Mouse (Mus musculus) intestine, embryonic 14.5 days (tissue): ENCODE data around the gene Slc16a12. TPM values are rescaled to one million over a fixed set of nuclear protein-coding genes. Genes with fewer than 3 reads are reported as not detected.
A peak's percentile ranks its signal among the peaks of the same experiment; 100 is the strongest.

Experiments used
- ATAC-seq: fragments of 200-750 bp; cut with Nextera tagmentation; replicated peaks from 2 replicates; pipeline ENCODE4 v1.8.0; 2017; ENCODE audit warnings: low read depth, moderate number of reproducible peaks, moderate TSS enrichment, moderate library complexity; ENCODE audit not compliant: low FRiP score, low TSS enrichment
- DNase-seq: peaks from one replicate; pipeline ENCODE4 v3.0.0-alpha.2; 2018; ENCODE audit warnings: low spot score
- H3K27ac ChIP-seq: fragments of 300-500 bp; sonication (generic); 2 replicates; pipeline ENCODE4 v1.5.1; 2014; ENCODE audit warnings: low read depth, mild to moderate bottlenecking, control low read depth
- H3K27me3 ChIP-seq: fragments of 300-500 bp; sonication (generic); replicated peaks from 2 replicates; pipeline ENCODE4 v1.6.1; 2014; ENCODE audit warnings: low read length, control low read depth; ENCODE audit not compliant: control insufficient read depth, insufficient read depth
- H3K36me3 ChIP-seq: fragments of 300-500 bp; sonication (generic); 2 replicates; pipeline ENCODE4 v1.6.1; 2014; ENCODE audit warnings: low read length, control low read depth; ENCODE audit not compliant: control insufficient read depth, insufficient read depth
- H3K4me1 ChIP-seq: fragments of 300-500 bp; sonication (generic); replicated peaks from 2 replicates; pipeline ENCODE4 v1.6.1; 2014; ENCODE audit warnings: low read length, control low read depth, mixed read lengths; ENCODE audit not compliant: control insufficient read depth, insufficient read depth
- H3K4me2 ChIP-seq: fragments of 300-500 bp; sonication (generic); 2 replicates; pipeline ENCODE4 v1.6.1; 2014; ENCODE audit warnings: low read length
- H3K4me3 ChIP-seq: fragments of 300-500 bp; sonication (generic); 2 replicates; pipeline ENCODE4 v1.5.1; 2014; ENCODE audit warnings: low read depth, low read length, control low read depth, mixed read lengths
- H3K9ac ChIP-seq: fragments of 300-500 bp; sonication (generic); 2 replicates; pipeline ENCODE4 v1.6.1; 2014; ENCODE audit warnings: mild to moderate bottlenecking, low read length
- H3K9me3 ChIP-seq: fragments of 300-500 bp; sonication (generic); 2 replicates; pipeline ENCODE4 v1.6.1; 2016; ENCODE audit warnings: low read length, control low read depth; ENCODE audit not compliant: control insufficient read depth
- WGBS: fragments of 180-500 bp; shearing (Covaris S2); extraction: QIAGEN DNeasy Blood & Tissue Kit; methylation state at CpG from one replicate; pipeline ENCODE4 v1.1.7; 2014; 5-methylcytosine and 5-hydroxymethylcytosine counted together
- polyA plus RNA-seq: library from polyadenylated mRNA; unstranded; fragments of >200 nt; fragmentation: Nextera tagmentation; extraction: Ambion mirVana; gene quantifications from 2 replicates; pipeline ENCODE4 v1.2.1, GENCODE M21; 2014

The Slc16a12 gene
- polyA plus RNA-seq, 1 experiment from 2014 or later = 5.1 TPM

DNA sequence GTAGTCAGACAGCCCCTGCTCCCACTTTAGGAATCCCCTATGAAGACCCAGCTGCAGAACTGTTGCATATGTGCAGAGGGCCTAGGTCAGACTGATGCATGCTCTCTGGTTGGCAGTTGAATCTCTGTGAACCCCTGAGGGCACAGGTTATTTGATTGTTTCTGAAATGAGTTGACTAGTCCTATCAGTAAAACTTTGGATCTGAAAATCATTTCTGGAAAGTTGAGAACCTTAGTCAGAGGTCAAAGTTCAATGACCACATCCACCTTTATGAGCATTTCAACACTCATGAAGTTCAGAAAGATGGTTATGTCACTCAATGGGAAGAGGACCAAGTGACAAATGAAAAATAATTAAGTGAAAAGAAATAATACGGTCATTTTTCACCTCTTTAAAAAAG is 61.6 kb downstream of the Slc16a12 start:
- ATAC-seq (no peak), DNase-seq (no peak)
- no peak overlapping the region for H3K4me2 ChIP-seq
- H3K4me1 ChIP-seq = no peaks in the 10 kb centered on the region
- no peak overlapping the region for H3K27ac ChIP-seq
- no peaks in the 10 kb centered on the region for H3K36me3 ChIP-seq
- no peak overlapping the region for H3K9ac ChIP-seq
- H3K9me3 ChIP-seq = no peaks in the 10 kb centered on the region
- no peak overlapping the region for H3K4me3 ChIP-seq
- 100% methylated on average over 1 of the region's 1 CpGs for WGBS
- H3K27me3 ChIP-seq = no peaks in the 10 kb centered on the region

DNA sequence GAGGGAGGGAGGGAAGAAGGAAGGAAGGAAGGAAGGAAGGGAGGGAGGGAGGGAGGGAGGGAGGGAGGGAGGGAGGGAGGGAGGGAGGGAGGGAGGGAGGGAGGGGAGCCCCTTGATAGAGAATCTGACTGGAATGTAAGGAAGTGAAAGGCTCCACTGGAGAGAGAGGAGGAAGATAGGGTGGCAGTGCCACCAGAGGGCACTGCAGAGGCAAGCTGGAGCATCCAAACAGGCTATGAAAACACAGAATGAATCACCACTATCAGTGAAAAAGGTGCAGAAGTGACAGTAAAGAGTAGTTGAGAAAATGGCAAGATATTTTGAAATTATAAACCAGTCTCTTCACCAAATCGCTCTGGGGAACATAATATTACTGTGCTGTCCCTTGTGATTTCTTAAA is 62.2 kb downstream of the Slc16a12 start:
- WGBS = 54% methylated on average over 1 of the region's 1 CpGs
- Histone ChIP-seq H3K4me3 (no peak overlapping the region), H3K9ac (no peak overlapping the region), H3K9me3 (no peaks in the 10 kb centered on the region), H3K27ac (no peak overlapping the region), H3K36me3 (no peaks in the 10 kb centered on the region), H3K27me3 (no peaks in the 10 kb centered on the region), H3K4me2 (no peak overlapping the region), H3K4me1 (no peaks in the 10 kb centered on the region)
- ATAC-seq (no peak), DNase-seq (no peak)

DNA sequence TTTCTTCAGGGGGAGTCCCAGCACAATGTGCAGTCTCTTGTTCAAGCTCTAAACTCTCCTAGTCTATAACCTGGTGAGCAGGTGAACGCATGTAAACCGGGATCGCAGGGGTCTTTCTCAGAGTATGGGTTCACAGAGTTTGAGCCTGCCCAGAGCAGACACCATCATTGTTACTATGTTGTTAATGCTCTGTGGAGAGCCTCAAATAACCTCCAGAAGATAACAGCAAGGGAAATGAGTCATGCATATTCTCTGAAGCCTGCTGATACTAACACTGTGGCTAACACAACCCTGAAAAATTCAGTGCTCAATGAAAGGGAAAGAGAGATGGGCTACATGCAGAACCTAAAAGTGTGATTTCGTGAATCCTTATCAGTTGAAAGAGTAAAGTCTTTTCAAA is 68.7 kb downstream of the Slc16a12 start:
- ATAC-seq (no peak), DNase-seq (no peak)

DNA sequence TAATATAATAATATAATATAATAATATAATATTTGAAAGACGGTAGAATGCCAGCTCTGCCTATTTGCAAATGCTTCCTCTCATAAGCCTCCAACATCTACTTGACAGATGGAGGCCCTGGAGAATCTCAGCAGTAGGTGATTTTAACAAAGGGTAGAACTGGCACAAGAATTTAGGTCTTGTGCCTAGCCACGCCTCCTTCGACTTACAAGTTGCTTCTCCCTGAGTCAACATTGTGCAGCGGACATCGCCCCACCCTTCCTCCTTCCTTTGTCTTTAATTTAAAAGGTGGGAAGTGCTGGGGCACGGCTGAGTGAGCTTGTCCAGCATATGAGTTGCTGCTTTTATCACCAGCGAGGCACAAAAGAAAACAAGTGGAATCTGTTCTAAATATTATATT is 73.6 kb downstream of the Slc16a12 start:
- Histone ChIP-seq H3K27me3 (no peaks in the 10 kb centered on the region), H3K4me2 (no peak overlapping the region), H3K9me3 (no peaks in the 10 kb centered on the region), H3K9ac (no peak overlapping the region), H3K36me3 (no peaks in the 10 kb centered on the region), H3K4me3 (no peak overlapping the region), H3K27ac (no peak overlapping the region), H3K4me1 (no peaks in the 10 kb centered on the region)
- 60% methylated on average over 7 of the region's 7 CpGs for WGBS
- ATAC-seq (no peak), DNase-seq (no peak)

More for the DNA sequence above, 68.7 kb downstream of the Slc16a12 start:
- H3K27me3 ChIP-seq = no peaks in the 10 kb centered on the region
- no peak overlapping the region for H3K4me3 ChIP-seq
- no peaks in the 10 kb centered on the region for H3K4me1 ChIP-seq
- no peaks in the 10 kb centered on the region for H3K9me3 ChIP-seq
- H3K36me3 ChIP-seq = no peaks in the 10 kb centered on the region
- no peak overlapping the region for H3K4me2 ChIP-seq
- H3K27ac ChIP-seq = no peak overlapping the region
- H3K9ac ChIP-seq = no peak overlapping the region
- WGBS = 87% methylated on average over 4 of the region's 4 CpGs

- Histone ChIP-seq H3K4me2 (no peak overlapping the region), H3K36me3 (no peaks in the 10 kb centered on the region), H3K9me3 (no peaks in the 10 kb centered on the region), H3K4me1 (no peaks in the 10 kb centered on the region), H3K27me3 (no peaks in the 10 kb centered on the region), H3K27ac (no peak overlapping the region), H3K4me3 (no peak overlapping the region), H3K9ac (no peak overlapping the region)
- ATAC-seq (no peak), DNase-seq (peak; percentile 89)
- WGBS = 0% methylated on average over 5 of the region's 5 CpGs
Measured at GRCm38 (mm10) chr19:34666127-34666526, 81.0 kb downstream of the Slc16a12 start.

DNA sequence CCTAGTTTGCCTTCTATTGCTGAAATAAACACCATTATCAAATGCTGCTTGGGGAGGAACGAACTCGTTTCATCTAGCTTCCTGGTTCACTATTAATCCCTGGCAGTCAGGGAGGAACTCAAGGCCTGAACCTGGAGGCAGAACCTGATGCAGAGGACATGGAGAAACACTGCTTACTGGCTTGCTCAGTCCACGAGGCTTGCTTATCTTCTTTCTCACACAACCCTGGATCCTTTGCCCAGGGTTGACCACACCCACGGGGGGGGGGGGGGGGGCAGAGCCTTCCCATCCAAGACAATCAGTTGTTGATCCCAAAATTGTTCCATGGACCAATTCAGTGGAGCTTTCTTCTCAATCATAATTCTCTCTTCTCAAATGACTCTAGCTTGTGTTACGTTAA is 84.3 kb downstream of the Slc16a12 start:
- H3K27me3 ChIP-seq = no peaks in the 10 kb centered on the region
- DNase-seq (no peak), ATAC-seq (no peak)
- no peak overlapping the region for H3K4me2 ChIP-seq
- no peaks in the 10 kb centered on the region for H3K4me1 ChIP-seq
- no peak overlapping the region for H3K27ac ChIP-seq
- H3K4me3 ChIP-seq = no peak overlapping the region
- H3K9me3 ChIP-seq = no peaks in the 10 kb centered on the region
- H3K36me3 ChIP-seq = no peaks in the 10 kb centered on the region
- 45% methylated on average over 5 of the region's 5 CpGs for WGBS
- no peak overlapping the region for H3K9ac ChIP-seq

DNA sequence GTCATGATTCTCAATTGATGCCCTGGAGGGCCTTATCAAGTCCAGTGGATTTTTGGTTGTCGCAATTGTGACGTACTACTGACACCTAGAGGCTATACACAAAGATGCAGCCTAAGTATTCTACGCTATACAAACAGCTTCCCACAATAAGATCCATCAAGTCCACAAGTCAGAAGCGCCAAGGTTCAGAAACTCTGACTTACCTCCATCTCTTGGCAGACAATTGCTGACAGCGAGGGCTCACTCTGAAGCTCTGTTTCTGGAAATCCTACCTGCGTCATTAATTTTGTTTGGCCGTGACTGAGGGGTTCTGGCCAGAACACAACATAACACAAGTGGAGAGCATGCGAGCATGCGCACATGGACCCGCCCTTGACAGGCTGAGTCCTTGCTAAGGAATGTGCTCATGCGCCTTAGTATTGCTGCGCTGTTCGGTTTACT is 85.0 kb downstream of the Slc16a12 start:
- Histone ChIP-seq H3K4me1 (no peaks in the 10 kb centered on the region), H3K9me3 (no peaks in the 10 kb centered on the region), H3K36me3 (no peaks in the 10 kb centered on the region), H3K27me3 (no peaks in the 10 kb centered on the region), H3K4me2 (peak overlapping the region; percentile 56), H3K4me3 (peak overlapping the region; percentile 38), H3K27ac (no peak overlapping the region), H3K9ac (no peak overlapping the region)
- peak; percentile 86 for ATAC-seq
- WGBS = 10% methylated on average over 13 of the region's 13 CpGs
- DNase-seq = peak; percentile 90

DNA sequence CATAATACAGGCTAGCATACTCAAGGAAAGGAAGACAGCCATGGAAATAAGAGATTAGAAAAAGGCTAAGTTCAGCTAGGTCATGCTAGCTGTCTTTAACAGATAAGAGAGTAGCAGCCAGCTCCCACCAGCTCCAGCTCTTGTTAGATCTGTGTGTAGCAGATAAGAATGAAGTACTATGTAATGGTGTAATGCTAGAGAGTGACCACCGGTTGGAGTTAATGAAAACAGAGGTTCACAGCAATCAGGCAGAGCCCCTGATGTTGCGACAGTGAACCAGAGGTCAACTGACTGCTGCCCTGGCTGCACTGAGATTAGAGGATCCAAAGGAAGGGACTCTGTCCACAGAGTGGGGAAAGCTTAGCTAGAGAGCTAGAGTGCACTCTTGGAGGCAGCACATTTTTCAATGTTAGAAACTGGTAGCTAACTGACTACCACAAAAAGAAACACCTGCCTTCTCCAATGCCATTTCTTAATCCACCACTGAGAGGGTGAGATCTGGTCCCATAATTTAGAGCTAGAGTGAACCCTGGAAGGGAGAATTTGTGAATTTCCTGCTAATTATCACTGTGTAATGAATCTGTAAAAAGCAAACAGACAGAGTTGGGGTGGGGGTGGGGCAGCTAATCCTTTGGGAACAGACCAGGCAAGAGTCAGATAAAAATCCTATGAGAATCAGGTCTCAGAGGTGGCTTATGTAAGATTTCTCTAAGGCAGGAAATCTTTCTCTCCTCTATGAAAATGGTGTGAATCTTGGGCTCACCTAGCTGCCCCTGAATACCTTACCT is 90.4 kb downstream of the Slc16a12 start:
- Histone ChIP-seq H3K9me3 (no peaks in the 10 kb centered on the region), H3K4me1 (no peaks in the 10 kb centered on the region), H3K36me3 (no peaks in the 10 kb centered on the region), H3K9ac (no peak overlapping the region), H3K27ac (peak overlapping the region; percentile 3; the same call in 1 of the 2 replicates), H3K4me3 (no peak overlapping the region), H3K27me3 (no peaks in the 10 kb centered on the region), H3K4me2 (no peak overlapping the region)
- 0 out of 2 replicates have a peak, but pooled peaks have one; percentile 36 for ATAC-seq
- 11% methylated on average over 2 of the region's 2 CpGs for WGBS
- DNase-seq = no peak

GRCm38 (mm10) chr19:34655227-34655805 is 91.8 kb downstream of the Slc16a12 start:
- Histone ChIP-seq H3K27me3 (no peaks in the 10 kb centered on the region), H3K4me3 (no peak overlapping the region), H3K4me2 (no peak overlapping the region), H3K9me3 (no peaks in the 10 kb centered on the region), H3K36me3 (no peaks in the 10 kb centered on the region), H3K27ac (no peak overlapping the region), H3K4me1 (no peaks in the 10 kb centered on the region), H3K9ac (no peak overlapping the region)
- WGBS = 66% methylated on average over 10 of the region's 10 CpGs
- no peak for DNase-seq
- no peak for ATAC-seq
